Mouse (Mus musculus) forebrain, embryonic 12.5 days (tissue): ENCODE data around the gene Opcml. TPM values are rescaled to one million over a fixed set of nuclear protein-coding genes. Genes with fewer than 3 reads are reported as not detected.

Experiments
- ATAC-seq: fragments of 200-750 bp; cut with Nextera tagmentation; 2 replicates; pipeline ENCODE4 v1.8.0; 2017; ENCODE audit warnings: moderate TSS enrichment; ENCODE audit not compliant: low FRiP score
- H3K27ac ChIP-seq: fragments of 300-500 bp; sonication (generic); 2 replicates; pipeline ENCODE4 v1.5.1; 2016; ENCODE audit warnings: mild to moderate bottlenecking
- H3K27me3 ChIP-seq: fragments of 300-500 bp; sonication (generic); 2 replicates; pipeline ENCODE4 v1.6.1; 2016; ENCODE audit warnings: mild to moderate bottlenecking
- H3K36me3 ChIP-seq: fragments of 300-500 bp; sonication (generic); replicated peaks from 2 replicates; pipeline ENCODE4 v1.6.1; 2016; ENCODE audit warnings: mild to moderate bottlenecking
- H3K4me1 ChIP-seq: fragments of 300-500 bp; sonication (generic); 2 replicates; pipeline ENCODE4 v1.6.1; 2016
- H3K4me2 ChIP-seq: fragments of 300-500 bp; sonication (generic); 2 replicates; pipeline ENCODE4 v1.6.1; 2016; ENCODE audit warnings: mild to moderate bottlenecking, moderate library complexity
- H3K4me3 ChIP-seq: fragments of 300-500 bp; sonication (generic); replicated peaks from 2 replicates; pipeline ENCODE4 v1.5.1; 2016; ENCODE audit warnings: mild to moderate bottlenecking
- H3K9ac ChIP-seq: fragments of 300-500 bp; sonication (generic); 2 replicates; pipeline ENCODE4 v1.6.1; 2016; ENCODE audit warnings: mild to moderate bottlenecking
- H3K9me3 ChIP-seq: fragments of 300-500 bp; sonication (generic); 2 replicates; pipeline ENCODE4 v1.6.1; 2016
- WGBS: fragments of 180-500 bp; shearing (Covaris S2); methylation state at CpG from one replicate; pipeline ENCODE4 v1.1.7; 2016; 5-methylcytosine and 5-hydroxymethylcytosine counted together
- polyA plus RNA-seq: library from polyadenylated mRNA; unstranded; fragments of >200 nt; fragmentation: Nextera tagmentation; extraction: Ambion mirVana; gene quantifications from 2 replicates; pipeline ENCODE4 v1.2.1, GENCODE M21; 2016

Opcml gene
- polyA plus RNA-seq, 1 experiment from 2014 or later = 6.2 TPM

DNA sequence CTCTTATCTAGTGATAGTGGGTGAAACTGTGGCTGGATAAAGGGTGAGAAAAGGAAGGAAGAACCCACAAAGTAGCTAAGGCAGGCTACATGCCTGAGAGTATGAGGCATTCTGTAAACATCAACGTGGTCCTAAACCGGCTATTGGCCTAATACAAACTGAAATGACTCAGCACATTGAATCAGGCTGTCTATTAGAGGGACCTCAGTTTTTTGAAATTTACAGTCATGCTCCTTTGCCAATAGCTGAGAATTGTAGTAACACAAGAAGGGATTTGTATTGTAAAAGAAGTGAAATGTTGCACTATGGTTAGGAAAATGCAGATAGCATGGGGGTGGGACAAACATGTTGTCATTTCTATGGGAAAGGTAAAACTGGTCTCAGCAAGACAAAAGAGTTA, 10.4 kb downstream of the Opcml start:
- Histone ChIP-seq H3K36me3 (no peaks in the 10 kb centered on the region), H3K4me2 (no peak overlapping the region), H3K9ac (no peak overlapping the region), H3K4me3 (no peak overlapping the region), H3K9me3 (no peaks in the 10 kb centered on the region), H3K27me3 (no peaks in the 10 kb centered on the region), H3K27ac (no peak overlapping the region), H3K4me1 (no peaks in the 10 kb centered on the region)
- no peak for ATAC-seq
- 89% methylated on average over 2 of the region's 2 CpGs for WGBS

- Histone ChIP-seq H3K4me3 (no peak overlapping the region), H3K4me2 (no peak overlapping the region), H3K36me3 (no peaks in the 10 kb centered on the region), H3K9me3 (no peaks in the 10 kb centered on the region), H3K27ac (no peak overlapping the region), H3K27me3 (no peaks in the 10 kb centered on the region), H3K9ac (no peak overlapping the region), H3K4me1 (no peaks in the 10 kb centered on the region)
- 93% methylated on average over 3 of the region's 3 CpGs for WGBS
- no peak for ATAC-seq
Measured at GRCm38 (mm10) chr9:27801807-27802206, 11.2 kb downstream of the Opcml start.

- H3K9me3 ChIP-seq = no peaks in the 10 kb centered on the region
- no peaks in the 10 kb centered on the region for H3K27me3 ChIP-seq
- no peak overlapping the region for H3K4me3 ChIP-seq
- no peaks in the 10 kb centered on the region for H3K36me3 ChIP-seq
- no peak overlapping the region for H3K4me2 ChIP-seq
- H3K9ac ChIP-seq = no peak overlapping the region
- H3K4me1 ChIP-seq = no peaks in the 10 kb centered on the region
- ATAC-seq = no peak
- no peak overlapping the region for H3K27ac ChIP-seq
Measured at GRCm38 (mm10) chr9:27802379-27802778, 11.8 kb downstream of the Opcml start.

DNA sequence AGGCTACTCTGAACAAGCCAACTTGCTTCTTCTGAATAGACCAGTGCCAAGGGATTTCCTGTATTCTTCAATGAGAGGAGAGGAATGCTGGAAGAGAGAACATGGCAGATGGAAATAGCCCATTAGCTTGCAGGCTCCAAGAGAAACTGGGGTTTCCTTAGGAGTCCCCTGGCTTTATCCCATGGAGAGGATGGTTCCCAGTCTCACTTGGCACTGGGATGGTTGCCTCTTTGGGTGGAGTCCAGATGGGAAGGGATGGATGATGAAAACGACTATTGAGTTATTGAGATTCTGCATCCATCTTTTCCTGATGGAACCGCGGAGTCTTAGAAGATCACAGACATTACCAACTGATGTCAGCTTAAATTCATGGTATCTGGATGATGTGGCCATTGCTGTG, 13.9 kb downstream of the Opcml start:
- Histone ChIP-seq H3K9ac (no peak overlapping the region), H3K9me3 (no peaks in the 10 kb centered on the region), H3K36me3 (no peaks in the 10 kb centered on the region), H3K4me1 (no peaks in the 10 kb centered on the region), H3K4me3 (no peak overlapping the region), H3K27me3 (no peaks in the 10 kb centered on the region), H3K27ac (no peak overlapping the region), H3K4me2 (no peak overlapping the region)
- ATAC-seq = no peak
- WGBS = 92% methylated on average over 3 of the region's 3 CpGs

DNA sequence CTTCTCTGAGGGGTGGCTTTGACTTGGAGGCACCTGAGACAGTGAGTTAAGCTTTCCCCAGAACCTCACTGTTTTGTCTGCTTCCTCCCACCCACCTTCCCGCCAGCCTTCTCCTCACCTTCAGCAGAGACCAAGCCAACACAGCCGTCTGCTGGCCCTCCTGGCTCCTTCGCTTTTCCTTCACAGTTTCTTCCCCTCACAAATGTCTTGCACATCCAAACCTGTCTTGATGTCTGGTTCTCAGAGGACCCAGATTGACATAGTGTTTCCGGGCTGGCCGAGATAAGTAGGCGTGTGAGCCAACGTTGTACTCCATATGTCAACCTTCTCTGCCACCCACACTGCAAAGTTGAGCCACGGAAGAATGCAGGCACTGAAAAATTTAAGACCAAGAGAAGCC, 19.2 kb downstream of the Opcml start:
- no peaks in the 10 kb centered on the region for H3K36me3 ChIP-seq
- H3K27me3 ChIP-seq = no peaks in the 10 kb centered on the region
- WGBS = 92% methylated on average over 8 of the region's 8 CpGs
- H3K4me1 ChIP-seq = no peaks in the 10 kb centered on the region
- no peak overlapping the region for H3K4me2 ChIP-seq
- no peaks in the 10 kb centered on the region for H3K9me3 ChIP-seq
- no peak overlapping the region for H3K4me3 ChIP-seq
- no peak overlapping the region for H3K27ac ChIP-seq
- no peak for ATAC-seq
- no peak overlapping the region for H3K9ac ChIP-seq

DNA sequence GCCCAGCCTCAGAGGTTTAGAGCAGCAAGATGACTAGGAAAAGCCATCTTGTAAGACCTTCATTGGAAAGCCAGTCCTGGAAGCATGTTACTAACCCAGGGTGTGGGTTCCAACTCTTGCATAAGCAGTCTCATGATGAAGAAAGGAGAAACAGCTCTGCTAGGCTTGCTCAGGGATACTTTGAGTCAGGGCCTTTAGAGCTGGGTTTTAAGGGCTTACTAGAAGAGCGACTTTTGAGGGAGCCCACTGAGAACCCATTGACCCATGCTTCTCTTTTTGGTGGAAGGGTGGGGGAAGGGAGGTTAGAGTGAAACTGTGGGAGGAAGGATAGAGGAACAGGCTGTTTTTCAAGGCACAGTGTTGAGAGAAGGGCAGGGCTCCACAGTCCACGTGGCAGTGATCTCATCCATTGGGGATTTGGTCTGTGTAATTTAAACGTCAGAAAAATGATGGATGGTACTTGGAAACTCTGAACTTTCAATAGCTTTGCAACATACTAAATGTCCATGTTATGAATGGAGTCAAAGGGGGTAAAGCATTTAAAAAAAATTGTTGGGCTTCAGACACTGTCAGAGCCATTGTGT, 22.7 kb downstream of the Opcml start:
- no peaks in the 10 kb centered on the region for H3K27me3 ChIP-seq
- WGBS = 41% methylated on average over 3 of the region's 3 CpGs
- H3K27ac ChIP-seq = no peak overlapping the region
- no peaks in the 10 kb centered on the region for H3K9me3 ChIP-seq
- H3K4me2 ChIP-seq = no peak overlapping the region
- no peaks in the 10 kb centered on the region for H3K36me3 ChIP-seq
- no peak overlapping the region for H3K9ac ChIP-seq
- no peaks in the 10 kb centered on the region for H3K4me1 ChIP-seq
- H3K4me3 ChIP-seq = no peak overlapping the region
- no peak for ATAC-seq

- Histone ChIP-seq H3K4me2 (no peak overlapping the region), H3K4me1 (no peaks in the 10 kb centered on the region), H3K27me3 (no peaks in the 10 kb centered on the region), H3K27ac (no peak overlapping the region), H3K4me3 (no peak overlapping the region), H3K9ac (no peak overlapping the region), H3K36me3 (no peaks in the 10 kb centered on the region), H3K9me3 (no peaks in the 10 kb centered on the region)
- 26% methylated on average over 2 of the region's 2 CpGs for WGBS
- no peak for ATAC-seq
Measured at GRCm38 (mm10) chr9:27814161-27814560, 23.6 kb downstream of the Opcml start.

DNA sequence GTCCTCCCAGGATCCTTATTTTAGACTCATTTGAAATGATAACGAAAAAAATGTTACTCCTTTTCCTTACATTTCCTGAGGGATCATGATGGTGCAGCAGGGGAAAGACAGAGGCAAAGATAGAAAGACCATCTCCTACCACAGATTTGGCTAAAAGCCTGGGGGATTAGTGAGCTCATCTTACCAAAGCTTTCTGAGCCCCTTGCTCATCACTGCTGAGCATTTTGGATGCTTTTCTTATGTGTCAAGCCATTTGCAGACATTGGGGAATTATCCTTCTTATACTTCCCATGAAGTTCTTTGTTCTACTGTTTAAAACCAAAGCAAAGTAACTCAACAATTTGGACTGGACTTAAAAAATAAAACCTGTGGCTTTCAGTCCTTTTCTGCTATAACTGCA, 30.6 kb downstream of the Opcml start:
- Histone ChIP-seq H3K9ac (no peak overlapping the region), H3K4me2 (no peak overlapping the region), H3K27ac (no peak overlapping the region), H3K4me1 (no peaks in the 10 kb centered on the region), H3K4me3 (no peak overlapping the region), H3K27me3 (no peaks in the 10 kb centered on the region), H3K36me3 (no peaks in the 10 kb centered on the region), H3K9me3 (no peaks in the 10 kb centered on the region)
- ATAC-seq = no peak
- 79% methylated on average over 1 of the region's 1 CpGs for WGBS

- Histone ChIP-seq H3K4me2 (no peak overlapping the region), H3K9ac (no peak overlapping the region), H3K27me3 (no peaks in the 10 kb centered on the region)
Measured at GRCm38 (mm10) chr9:27822681-27823080, 32.1 kb downstream of the Opcml start.

GRCm38 (mm10) chr9:27824424-27824823, 33.8 kb downstream of the Opcml start:
- Histone ChIP-seq H3K9me3 (no peaks in the 10 kb centered on the region), H3K4me3 (no peak overlapping the region), H3K27me3 (no peaks in the 10 kb centered on the region), H3K36me3 (no peaks in the 10 kb centered on the region), H3K9ac (no peak overlapping the region), H3K4me1 (no peaks in the 10 kb centered on the region), H3K27ac (no peak overlapping the region), H3K4me2 (no peak overlapping the region)
- WGBS = 82% methylated on average over 7 of the region's 7 CpGs
- no peak for ATAC-seq

More at GRCm38 (mm10) chr9:27822681-27823080, 32.1 kb downstream of the Opcml start:
- ATAC-seq = no peak
- no peak overlapping the region for H3K27ac ChIP-seq
- H3K4me1 ChIP-seq = no peaks in the 10 kb centered on the region
- H3K36me3 ChIP-seq = no peaks in the 10 kb centered on the region
- 87% methylated on average over 6 of the region's 6 CpGs for WGBS
- H3K4me3 ChIP-seq = no peak overlapping the region
- H3K9me3 ChIP-seq = no peaks in the 10 kb centered on the region

DNA sequence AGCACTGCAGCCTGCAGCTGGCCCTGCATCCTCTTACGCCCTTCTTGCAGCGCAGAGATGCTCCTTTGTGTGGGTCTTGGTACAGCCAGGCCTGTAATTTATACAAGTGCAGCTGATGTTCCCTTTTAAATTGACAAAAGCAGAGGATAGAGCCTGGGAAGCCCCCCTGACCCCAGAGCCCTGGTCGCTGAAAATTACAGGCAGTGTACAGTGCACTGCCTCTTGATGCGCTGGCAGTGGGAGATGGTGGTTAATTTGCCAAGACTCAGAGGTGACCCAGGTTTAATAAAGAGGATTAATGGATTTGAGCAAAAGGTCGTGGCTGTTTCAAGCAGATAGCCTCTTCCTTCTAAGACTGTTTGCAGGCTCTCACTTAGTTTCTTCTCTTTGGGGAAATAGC, 39.9 kb downstream of the Opcml start:
- no peaks in the 10 kb centered on the region for H3K27me3 ChIP-seq
- H3K9me3 ChIP-seq = no peaks in the 10 kb centered on the region
- peak; percentile 46; the same call in 1 of the 2 replicates for ATAC-seq
- no peak overlapping the region for H3K9ac ChIP-seq
- H3K4me3 ChIP-seq = no peak overlapping the region
- H3K4me1 ChIP-seq = peaks cover 9% of the 10 kb centered on the region; the same call in 1 of the 2 replicates
- no peaks in the 10 kb centered on the region for H3K36me3 ChIP-seq
- no peak overlapping the region for H3K27ac ChIP-seq
- WGBS = 46% methylated on average over 5 of the region's 5 CpGs
- no peak overlapping the region for H3K4me2 ChIP-seq

DNA sequence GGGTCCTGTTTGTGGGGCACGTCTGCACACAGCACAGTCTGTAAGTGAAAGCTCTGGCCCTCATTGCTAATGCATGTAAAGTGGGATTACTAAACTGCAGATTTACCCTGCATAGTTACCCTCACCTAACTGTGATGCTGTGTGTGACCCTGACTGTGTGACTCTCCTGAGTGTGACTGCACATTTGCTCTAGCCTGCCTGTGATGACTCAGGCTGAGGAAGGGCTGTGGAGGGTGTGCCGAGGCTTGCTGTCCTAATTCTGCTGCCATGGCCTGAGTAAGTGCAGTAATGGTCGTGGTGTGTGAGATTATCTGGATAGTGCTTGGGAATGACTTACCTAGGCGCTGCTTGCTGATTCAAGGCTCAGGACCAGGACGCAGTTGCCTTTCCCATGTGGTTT, 52.2 kb downstream of the Opcml start:
- Histone ChIP-seq H3K4me3 (no peak overlapping the region), H3K36me3 (no peaks in the 10 kb centered on the region), H3K4me1 (no peaks in the 10 kb centered on the region), H3K27me3 (no peaks in the 10 kb centered on the region), H3K9me3 (no peaks in the 10 kb centered on the region), H3K4me2 (no peak overlapping the region), H3K27ac (no peak overlapping the region), H3K9ac (no peak overlapping the region)
- no peak for ATAC-seq
- WGBS = 82% methylated on average over 5 of the region's 5 CpGs

GRCm38 (mm10) chr9:27871624-27872023, 81.0 kb downstream of the Opcml start:
- ATAC-seq = no peak
- 76% methylated on average over 3 of the region's 3 CpGs for WGBS
- no peaks in the 10 kb centered on the region for H3K9me3 ChIP-seq

More at GRCm38 (mm10) chr9:27871624-27872023, 81.0 kb downstream of the Opcml start:
- no peak overlapping the region for H3K27ac ChIP-seq
- H3K4me2 ChIP-seq = no peak overlapping the region
- H3K27me3 ChIP-seq = no peaks in the 10 kb centered on the region
- H3K4me1 ChIP-seq = no peaks in the 10 kb centered on the region
- no peaks in the 10 kb centered on the region for H3K36me3 ChIP-seq
- no peak overlapping the region for H3K9ac ChIP-seq
- no peak overlapping the region for H3K4me3 ChIP-seq
